Mouse (Mus musculus) heart, adult 9 months (tissue): Measurements from ENCODE around the gene Akap8l.

Experiments
- DNase-seq, 2 experiments: peaks; one replicate each; pipeline ENCODE4 v3.0.0; 2022; ENCODE audit warnings: low spot score in 2 of 2

The Akap8l gene

GRCm38 (mm10) chr17:32319950-32320349 lies 30.5 kb downstream of the Akap8l start:
- peak in 1 of 2 experiments; percentile 20 for DNase-seq

DNA sequence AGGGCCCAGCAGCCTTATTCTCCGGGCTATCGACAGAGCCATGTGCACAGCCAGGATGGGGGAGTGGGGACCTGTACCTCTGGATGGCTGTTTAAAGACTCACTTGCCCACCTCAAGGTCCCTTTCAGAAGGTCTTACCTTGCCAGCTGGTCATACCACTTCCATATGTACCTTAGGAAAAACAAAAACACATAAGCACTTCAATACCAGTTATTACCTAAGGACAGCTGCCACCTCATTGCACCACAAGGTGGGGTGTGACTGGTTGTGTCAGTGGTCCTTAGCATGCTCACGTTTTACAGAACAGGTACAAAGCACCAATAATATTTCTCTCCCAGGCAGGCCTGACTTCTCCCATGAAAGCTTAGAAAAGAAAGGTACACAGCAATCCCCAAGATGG lies 32.7 kb downstream of the Akap8l start:
- no peak for DNase-seq

- no peak for DNase-seq
These were observed 33.4 kb downstream of the Akap8l start for GRCm38 (mm10) chr17:32317032-32317431.

- DNase-seq = no peak
These were observed 34.8 kb downstream of the Akap8l start for GRCm38 (mm10) chr17:32315560-32315959.

GRCm38 (mm10) chr17:32313892-32314291 lies 36.5 kb downstream of the Akap8l start:
- no peak for DNase-seq

DNA sequence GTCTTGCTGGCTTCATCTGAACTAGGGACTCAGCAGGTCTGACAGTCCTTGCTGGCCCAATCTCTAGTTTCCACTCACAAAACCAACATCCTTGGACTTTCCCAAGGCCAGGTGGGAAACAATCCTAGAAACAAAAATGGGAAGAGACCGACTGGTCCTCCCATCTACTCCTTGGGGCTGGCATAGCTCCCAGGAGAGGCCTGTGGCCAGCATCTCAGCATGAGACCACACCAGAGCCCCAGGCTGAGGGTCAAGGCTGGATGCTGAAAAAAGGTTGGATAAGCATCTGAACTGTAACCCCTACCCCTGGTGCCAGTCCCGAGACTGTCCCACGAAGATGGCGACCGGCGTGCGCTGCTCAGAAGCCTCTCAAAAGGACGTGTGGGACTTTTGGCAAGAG lies 37.6 kb downstream of the Akap8l start:
- no peak for DNase-seq

DNA sequence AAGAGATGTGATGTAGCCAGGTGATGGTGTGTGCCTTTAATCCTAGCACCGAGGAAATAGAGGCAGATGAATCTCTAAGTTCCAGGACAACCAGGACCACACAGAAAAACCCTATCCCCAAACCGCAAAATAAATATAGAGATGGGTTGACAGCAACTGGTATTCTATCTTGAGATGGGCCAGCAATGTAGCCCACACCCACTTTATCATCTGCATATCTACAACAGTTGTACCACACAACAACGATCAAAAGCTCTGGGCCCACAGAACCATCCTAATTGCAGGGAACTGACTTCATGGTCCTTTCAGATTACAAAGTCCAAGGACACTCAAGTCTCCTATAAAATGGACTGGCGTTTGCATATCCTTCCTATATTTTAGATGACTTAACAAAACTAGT lies 42.4 kb downstream of the Akap8l start:
- DNase-seq = no peak

GRCm38 (mm10) chr17:32298125-32298524 lies 52.3 kb downstream of the Akap8l start:
- DNase-seq = no peak

- DNase-seq = no peak
These were observed 54.5 kb downstream of the Akap8l start for GRCm38 (mm10) chr17:32295901-32296300.

GRCm38 (mm10) chr17:32295160-32295559 lies 55.2 kb downstream of the Akap8l start:
- DNase-seq = no peak

DNA sequence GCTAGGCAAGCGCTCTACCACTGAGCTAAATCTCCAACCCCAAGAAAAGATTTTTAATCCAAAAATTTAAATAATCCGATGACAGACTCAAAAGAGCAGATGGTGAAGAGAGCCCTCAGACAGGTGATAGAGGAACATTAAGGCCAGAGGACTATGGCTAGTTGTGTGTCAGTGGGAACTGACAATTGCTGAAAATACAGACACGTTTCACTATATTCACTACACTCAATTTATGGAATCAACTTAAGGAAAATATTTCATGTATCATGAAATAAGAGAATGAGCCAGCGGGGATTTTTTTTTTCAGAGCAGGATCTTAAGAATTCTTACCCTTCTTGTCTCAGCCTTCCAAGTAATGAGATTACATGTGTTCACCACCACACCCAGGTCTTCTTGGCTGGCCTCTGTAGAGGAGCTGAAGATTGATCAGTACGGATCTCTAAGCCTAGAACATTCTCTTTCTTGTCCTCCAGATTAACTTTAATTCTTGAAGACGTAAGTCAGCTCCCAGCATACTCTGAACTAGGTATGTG lies 65.2 kb downstream of the Akap8l start:
- no peak for DNase-seq

DNA sequence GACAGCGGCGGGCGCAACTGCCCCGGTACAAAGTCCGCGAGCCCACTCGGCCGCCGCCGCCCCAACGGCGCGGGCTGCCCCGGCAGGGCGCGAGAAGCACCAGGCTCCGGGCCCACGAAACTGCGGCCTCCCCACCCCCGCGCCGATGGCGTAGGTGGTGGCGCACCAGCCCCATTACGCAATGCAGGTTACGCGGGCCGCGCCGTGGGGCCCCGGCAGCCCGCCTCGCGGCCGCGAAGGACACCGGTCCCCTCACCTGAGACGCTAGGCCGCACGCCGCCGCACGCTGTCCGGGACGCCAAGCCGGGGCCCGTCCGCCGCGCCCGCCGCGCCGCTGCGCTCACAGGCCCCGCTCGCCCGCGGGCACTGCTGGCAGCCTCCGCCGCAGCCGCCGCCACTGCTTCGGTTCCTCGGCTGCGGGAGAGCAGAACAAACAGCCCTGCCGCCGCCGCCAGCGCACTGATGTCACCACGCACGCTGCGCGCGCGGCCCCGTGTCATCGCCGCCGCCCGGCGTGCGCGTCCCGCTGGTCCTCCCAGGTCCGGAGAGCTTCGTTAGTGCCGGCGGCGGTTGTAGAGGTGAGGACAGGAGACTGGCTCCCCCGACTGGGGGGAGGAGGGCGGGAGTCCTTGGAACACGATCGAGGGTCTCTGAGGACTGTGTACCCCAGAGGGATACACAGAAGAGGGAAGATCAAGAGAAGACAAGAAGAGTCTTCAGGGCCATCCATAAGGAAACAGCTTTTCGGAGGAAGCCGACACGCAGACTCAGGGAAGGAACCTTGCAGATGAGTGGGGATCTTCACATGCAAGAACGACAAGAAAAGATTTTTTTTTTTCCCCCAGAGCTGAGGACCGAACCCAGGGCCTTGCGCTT lies 65.9 kb downstream of the Akap8l start, which contains the start of gene Brd4:
Gene Brd4, minus strand, starts transcription at position 461 of the 876 bp plus-strand sequence.
- peak; percentile 91 to 94 for DNase-seq

GRCm38 (mm10) chr17:32283771-32284221 lies 66.6 kb downstream of the Akap8l start:
- peak; percentile 39 to 58 for DNase-seq

DNA sequence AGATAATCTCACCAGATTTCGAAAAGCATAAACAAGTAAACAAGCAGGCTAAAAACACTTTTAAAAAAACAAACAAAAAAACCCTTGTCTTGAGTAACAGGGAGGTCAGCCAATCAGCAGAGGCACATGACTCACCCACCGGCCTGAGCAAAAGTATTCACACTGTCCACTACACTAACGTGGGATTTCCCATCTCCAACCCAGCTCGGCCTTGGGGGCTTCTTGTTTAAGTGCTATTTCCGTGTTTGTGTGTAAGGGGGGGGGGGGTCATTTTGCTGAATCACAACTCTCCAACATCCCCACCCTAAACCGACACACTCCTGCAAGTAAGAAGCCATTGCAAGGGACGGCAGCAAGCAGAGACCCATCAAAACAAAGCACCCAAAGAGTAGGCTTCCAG lies 67.1 kb downstream of the Akap8l start:
- peak in 1 of 2 experiments; percentile 46 for DNase-seq

DNA sequence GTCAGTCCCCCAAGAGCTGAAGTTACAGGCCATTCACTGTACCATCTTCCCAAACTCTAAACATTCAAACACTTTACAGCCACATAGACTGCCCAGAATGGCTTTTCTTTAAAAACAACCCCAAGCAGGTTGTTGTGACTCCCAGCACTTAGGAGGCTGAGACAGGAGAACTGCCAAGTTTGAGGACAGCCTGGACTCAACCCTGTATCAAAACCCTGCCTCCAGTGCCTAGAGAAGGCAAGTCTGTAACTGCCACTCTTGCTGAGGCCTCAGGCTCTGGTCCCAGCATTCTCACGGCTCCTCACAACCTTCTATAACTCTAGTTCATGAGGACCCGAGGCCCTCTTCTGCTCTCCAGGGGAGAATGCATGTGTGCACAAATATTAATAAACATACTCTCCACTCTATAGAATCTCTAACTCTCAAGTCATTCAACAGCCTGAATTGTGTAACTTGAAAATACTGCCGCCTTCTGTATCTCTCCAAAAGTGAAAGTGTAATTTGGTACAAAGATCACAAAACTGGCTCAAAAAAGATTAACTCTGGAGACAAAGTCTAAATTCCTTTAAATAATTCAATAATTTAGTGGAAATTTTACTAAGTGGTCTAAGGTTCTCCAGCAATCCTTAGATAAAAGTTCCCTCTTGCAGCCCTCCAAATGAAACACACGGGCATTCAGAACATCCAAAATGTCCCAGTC lies 68.6 kb downstream of the Akap8l start:
- no peak for DNase-seq

DNA sequence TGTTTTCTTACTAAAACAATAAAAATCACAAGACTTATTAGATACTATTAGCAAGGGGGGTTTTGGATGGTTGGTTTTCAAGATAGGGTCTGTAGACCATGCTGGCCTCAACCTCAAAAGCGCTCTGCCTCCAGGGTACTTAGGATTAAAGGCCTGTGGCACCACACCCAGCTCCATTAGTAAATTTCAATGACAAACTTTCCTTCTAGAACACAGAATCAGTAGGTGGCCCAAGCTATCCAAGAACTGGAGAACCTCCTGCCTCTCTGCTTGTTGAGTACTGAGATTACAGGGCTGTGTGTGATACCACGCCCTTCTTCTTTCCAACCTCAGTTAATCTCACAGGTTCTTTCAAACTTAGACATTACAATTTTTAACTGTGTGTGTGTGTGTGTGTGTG lies 69.3 kb downstream of the Akap8l start:
- no peak for DNase-seq

DNA sequence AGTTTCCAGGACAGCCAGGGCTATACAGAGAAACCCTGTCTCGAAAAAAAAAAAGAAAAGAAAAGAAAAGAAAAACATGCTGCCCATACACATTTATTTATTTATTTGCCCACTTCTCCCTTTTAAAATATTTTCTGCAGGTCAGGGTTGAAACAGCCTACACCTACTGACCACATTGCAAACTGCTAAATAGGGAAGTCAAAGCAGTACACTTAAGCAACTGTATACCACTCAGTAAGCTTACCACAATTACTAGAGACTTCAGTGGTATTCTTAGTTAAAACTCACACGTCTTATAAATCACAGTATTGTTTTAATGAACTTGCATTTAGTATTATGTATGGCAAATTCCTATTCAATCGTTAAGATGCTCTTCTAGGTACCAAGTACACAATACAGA lies 69.8 kb downstream of the Akap8l start:
- no peak for DNase-seq

GRCm38 (mm10) chr17:32277201-32277600 lies 73.2 kb downstream of the Akap8l start:
- no peak for DNase-seq

DNA sequence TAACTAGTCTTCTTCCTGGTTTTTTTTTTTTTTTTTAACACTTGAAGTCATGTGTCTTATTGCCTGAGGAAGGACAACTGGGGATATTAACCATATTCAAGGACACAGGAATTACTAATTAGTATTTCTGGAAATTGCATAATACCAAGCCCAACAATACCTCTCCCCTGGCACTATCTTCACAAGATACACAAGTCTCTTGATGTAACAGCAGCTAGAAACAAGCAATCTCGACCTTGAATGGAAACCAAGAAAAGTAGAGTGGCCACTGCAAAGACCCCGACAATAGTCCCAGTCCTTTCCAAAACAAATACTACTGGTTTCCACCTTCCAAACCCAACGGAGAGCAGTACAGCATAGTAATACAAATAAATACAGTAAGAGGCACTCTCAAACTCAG lies 74.8 kb downstream of the Akap8l start:
- no peak for DNase-seq
